21 mouse cellular contexts compared by ENCODE assay signal in the genomic region with DNA sequence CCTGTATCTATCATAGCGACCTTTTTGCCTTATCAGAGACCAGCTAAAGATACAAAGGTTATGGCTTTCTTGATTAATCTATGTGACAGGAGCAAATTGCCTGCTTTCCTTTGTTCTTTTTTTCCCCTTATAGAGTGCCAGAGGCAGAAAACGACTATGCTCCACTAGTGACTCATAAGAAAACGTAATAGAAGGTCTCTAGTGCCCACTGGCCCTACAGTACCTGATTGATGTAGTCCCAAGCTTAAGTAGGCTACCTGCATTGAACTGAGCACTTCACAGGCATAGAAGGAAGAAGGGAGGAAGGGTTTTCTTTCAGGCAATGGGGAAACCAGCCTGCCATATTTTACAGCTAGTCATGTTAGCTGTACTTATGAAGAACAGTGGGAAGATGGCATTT.
A peak's percentile ranks its signal among the peaks of the same experiment; 100 is the strongest.
DNase-seq lines count a peak whose midpoint lies in the region; ATAC-seq lines count a peak whose summit lies in the region.
"Had no signal": no experiment of that assay in that cellular context is flagged by ENCODE, and none has a peak within 500 bp of the region (broad histone marks: within the 10 kb centered on the region; RNA-seq: fewer than 3 reads in every experiment).

No protein-coding gene starts in this region.

- no peaks in the 10 kb centered on the region for H3K4me1 ChIP-seq in forebrain, embryonic 13.5 days
- no peaks in the 10 kb centered on the region for H3K4me1 ChIP-seq in forebrain, embryonic 15.5 days
- H3K4me1 ChIP-seq in hindbrain, embryonic 13.5 days (replicated peaks), result no peaks in the 10 kb centered on the region
- H3K4me1 ChIP-seq in hindbrain, embryonic 16.5 days (ENCODE audit: control insufficient read depth, insufficient read depth, low read depth, low read length), result no peaks in the 10 kb centered on the region
- H3K4me1 ChIP-seq in midbrain, embryonic 16.5 days (ENCODE audit: control insufficient read depth, insufficient read depth, low read length), result no peaks in the 10 kb centered on the region
- H3K4me1 ChIP-seq in midbrain, embryonic 11.5 days (ENCODE audit: control insufficient read depth, insufficient read depth, low read length), result no peaks in the 10 kb centered on the region
- H3K4me1 ChIP-seq: forebrain, embryonic 10.5 days; hindbrain, embryonic 15.5 days had no signal

- 56% methylated on average over 3 of the region's 3 CpGs for WGBS in forebrain, embryonic 13.5 days
- 68% methylated on average over 3 of the region's 3 CpGs for WGBS in forebrain, embryonic 15.5 days
- 51% methylated on average over 3 of the region's 3 CpGs for WGBS in hindbrain, embryonic 13.5 days
- WGBS in hindbrain, embryonic 16.5 days, result 47% methylated on average over 3 of the region's 3 CpGs
- 48% methylated on average over 3 of the region's 3 CpGs for WGBS in midbrain, embryonic 16.5 days
- 54% methylated on average over 3 of the region's 3 CpGs for WGBS in midbrain, embryonic 11.5 days

- no peak overlapping the region for H3K4me2 ChIP-seq in forebrain, embryonic 13.5 days
- H3K4me2 ChIP-seq in forebrain, embryonic 15.5 days (replicated peaks), result no peak overlapping the region
- no peak overlapping the region for H3K4me2 ChIP-seq in hindbrain, embryonic 13.5 days
- no peak overlapping the region for H3K4me2 ChIP-seq in hindbrain, embryonic 16.5 days (ENCODE audit: low read length)
- no peak overlapping the region for H3K4me2 ChIP-seq in midbrain, embryonic 16.5 days (ENCODE audit: low read length)
- H3K4me2 ChIP-seq in midbrain, embryonic 11.5 days, result no peak overlapping the region
- H3K4me2 ChIP-seq: heart, embryonic 11.5 days; hindbrain, embryonic 15.5 days had no signal

- no peaks in the 10 kb centered on the region for H3K27me3 ChIP-seq in forebrain, embryonic 13.5 days
- no peaks in the 10 kb centered on the region for H3K27me3 ChIP-seq in forebrain, embryonic 15.5 days
- H3K27me3 ChIP-seq in hindbrain, embryonic 13.5 days, result no peaks in the 10 kb centered on the region
- H3K27me3 ChIP-seq in hindbrain, embryonic 16.5 days (replicated peaks; ENCODE audit: control insufficient read depth, insufficient read depth, low read length), result no peaks in the 10 kb centered on the region
- H3K27me3 ChIP-seq in midbrain, embryonic 16.5 days (ENCODE audit: control insufficient read depth, insufficient read depth, low read depth, low read length), result no peaks in the 10 kb centered on the region
- H3K27me3 ChIP-seq in midbrain, embryonic 11.5 days (ENCODE audit: control insufficient read depth, insufficient read depth, low read length), result no peaks in the 10 kb centered on the region
- H3K27me3 ChIP-seq: hindbrain, embryonic 15.5 days had no signal

- H3K36me3 ChIP-seq in forebrain, embryonic 13.5 days (ENCODE audit: poor library complexity, severe bottlenecking), result no peaks in the 10 kb centered on the region
- H3K36me3 ChIP-seq in forebrain, embryonic 15.5 days, result no peaks in the 10 kb centered on the region
- no peaks in the 10 kb centered on the region for H3K36me3 ChIP-seq in hindbrain, embryonic 13.5 days
- no peaks in the 10 kb centered on the region for H3K36me3 ChIP-seq in hindbrain, embryonic 16.5 days (ENCODE audit: control insufficient read depth, insufficient read depth, low read length)
- no peaks in the 10 kb centered on the region for H3K36me3 ChIP-seq in midbrain, embryonic 16.5 days (ENCODE audit: control insufficient read depth, insufficient read depth, low read length)
- H3K36me3 ChIP-seq in midbrain, embryonic 11.5 days (ENCODE audit: control insufficient read depth, insufficient read depth, low read length), result no peaks in the 10 kb centered on the region
- H3K36me3 ChIP-seq: forebrain, embryonic 10.5 days; hindbrain, embryonic 15.5 days had no signal

- H3K4me3 ChIP-seq in forebrain, embryonic 13.5 days, result no peak overlapping the region
- H3K4me3 ChIP-seq in forebrain, embryonic 15.5 days, result no peak overlapping the region
- H3K4me3 ChIP-seq in hindbrain, embryonic 13.5 days, result no peak overlapping the region
- H3K4me3 ChIP-seq in hindbrain, embryonic 16.5 days (ENCODE audit: low read length), result no peak overlapping the region
- no peak overlapping the region for H3K4me3 ChIP-seq in midbrain, embryonic 16.5 days (ENCODE audit: low read depth, low read length)
- H3K4me3 ChIP-seq in midbrain, embryonic 11.5 days (ENCODE audit: low read depth, low read length), result no peak overlapping the region
- H3K4me3 ChIP-seq: forebrain, embryonic 10.5 days; gastrocnemius, adult 2 months; hindbrain, embryonic 15.5 days had no signal

- no peak for DNase-seq in midbrain, embryonic 11.5 days (ENCODE audit: low spot score, missing footprints)
- peak; percentile 9 for DNase-seq in retina, postnatal 1 day
- no peak for DNase-seq in urinary bladder, postnatal 25 days (ENCODE audit: low spot score)
- DNase-seq: adrenal gland, adult 8-10 months; adrenal gland, postnatal 25 days; cerebellum, adult 18-20 months; cerebellum, adult 9-10 months; cerebellum, postnatal 14 days; forebrain, postnatal 0 days; gastrocnemius, adult 2 months; gastrocnemius, postnatal 14 days; heart, adult 11 months had no signal

- H3K9me3 ChIP-seq in forebrain, embryonic 13.5 days (replicated peaks), result no peaks in the 10 kb centered on the region
- no peaks in the 10 kb centered on the region for H3K9me3 ChIP-seq in forebrain, embryonic 15.5 days
- no peaks in the 10 kb centered on the region for H3K9me3 ChIP-seq in hindbrain, embryonic 13.5 days
- H3K9me3 ChIP-seq in hindbrain, embryonic 16.5 days (ENCODE audit: control insufficient read depth, low read length), result no peaks in the 10 kb centered on the region
- no peaks in the 10 kb centered on the region for H3K9me3 ChIP-seq in midbrain, embryonic 16.5 days (replicated peaks; ENCODE audit: control insufficient read depth, low read length, poor library complexity, severe bottlenecking)
- no peaks in the 10 kb centered on the region for H3K9me3 ChIP-seq in midbrain, embryonic 11.5 days (ENCODE audit: control insufficient read depth, low read length)
- H3K9me3 ChIP-seq: forebrain, embryonic 10.5 days; hindbrain, embryonic 15.5 days had no signal

- H3K9ac ChIP-seq in forebrain, embryonic 13.5 days, result no peak overlapping the region
- H3K9ac ChIP-seq in forebrain, embryonic 15.5 days (replicated peaks), result no peak overlapping the region
- H3K9ac ChIP-seq in hindbrain, embryonic 13.5 days, result no peak overlapping the region
- H3K9ac ChIP-seq in hindbrain, embryonic 16.5 days (ENCODE audit: low read depth, low read length), result no peak overlapping the region
- no peak overlapping the region for H3K9ac ChIP-seq in midbrain, embryonic 16.5 days (ENCODE audit: low read depth, low read length)
- no peak overlapping the region for H3K9ac ChIP-seq in midbrain, embryonic 11.5 days (ENCODE audit: low read length)
- H3K9ac ChIP-seq: forebrain, postnatal 0 days; hindbrain, embryonic 15.5 days had no signal

- H3K27ac ChIP-seq in forebrain, embryonic 13.5 days, result no peak overlapping the region
- H3K27ac ChIP-seq in forebrain, embryonic 15.5 days (replicated peaks), result no peak overlapping the region
- no peak overlapping the region for H3K27ac ChIP-seq in hindbrain, embryonic 13.5 days
- no peak overlapping the region for H3K27ac ChIP-seq in hindbrain, embryonic 16.5 days (ENCODE audit: low read depth, low read length)
- no peak overlapping the region for H3K27ac ChIP-seq in midbrain, embryonic 16.5 days (ENCODE audit: low read length)
- H3K27ac ChIP-seq in midbrain, embryonic 11.5 days (ENCODE audit: low read depth, low read length), result no peak overlapping the region
- H3K27ac ChIP-seq: forebrain, embryonic 10.5 days; gastrocnemius, adult 2 months; hindbrain, embryonic 15.5 days had no signal

- peak; percentile 69; the same call in 1 of the 2 replicates for ATAC-seq in forebrain, embryonic 13.5 days
- no peak for ATAC-seq in forebrain, embryonic 15.5 days (replicated peaks)
- peak; percentile 66; the same call in 1 of the 2 replicates for ATAC-seq in hindbrain, embryonic 13.5 days (ENCODE audit: low FRiP score)
- ATAC-seq in hindbrain, embryonic 16.5 days, result no peak
- peak; percentile 54; the same call in 1 of the 2 replicates for ATAC-seq in midbrain, embryonic 16.5 days
- no peak for ATAC-seq in midbrain, embryonic 11.5 days (ENCODE audit: low FRiP score)
- ATAC-seq: activated CD4-positive, CD25-positive, alpha-beta regulatory T cell, adult 4 months had no signal

Comparison
In these comparisons a context has a peak if more than half of its experiments do, and no peak if none do; other contexts are left out.
1. ATAC-seq: peak in forebrain, embryonic 13.5 days (single experiment), hindbrain, embryonic 13.5 days (single experiment) and midbrain, embryonic 16.5 days (single experiment); none in forebrain, embryonic 15.5 days (single experiment), hindbrain, embryonic 16.5 days (single experiment) and midbrain, embryonic 11.5 days (single experiment).